Mouse (Mus musculus) adrenal gland, adult 18-20 months (tissue): ENCODE results near the gene 2210016F16Rik. TPM values are rescaled to one million over a fixed set of nuclear protein-coding genes. Genes with fewer than 3 reads are reported as not detected.
"Not testable (repeated sequence)": the region's sequence is repeated elsewhere in the genome, so short reads cannot be mapped to it uniquely, and the experiment has no call there.

Experiments
- DNase-seq, 2 experiments: peaks; one replicate each; pipeline ENCODE4 v3.0.0; 2021 to 2022; ENCODE audit warnings: low spot score in 2 of 2
- microRNA-seq, 2 experiments: library from miRNA; unstranded; fragments of <30 nt; microRNA quantifications; one replicate each; pipeline ENCODE4 v1.2.0; 2021; ENCODE audit warnings: borderline number of aligned reads in 2 of 2
- total RNA-seq, 2 experiments: library from RNA; stranded (reverse); gene quantifications; 1 replicate in 1 of 2; 2 replicates in 1 of 2; pipeline ENCODE4 v1.2.3; 2021

Gene 2210016F16Rik
- total RNA-seq, 2 experiments from 2014 or later, result 23.5 to 30.0 TPM

DNA sequence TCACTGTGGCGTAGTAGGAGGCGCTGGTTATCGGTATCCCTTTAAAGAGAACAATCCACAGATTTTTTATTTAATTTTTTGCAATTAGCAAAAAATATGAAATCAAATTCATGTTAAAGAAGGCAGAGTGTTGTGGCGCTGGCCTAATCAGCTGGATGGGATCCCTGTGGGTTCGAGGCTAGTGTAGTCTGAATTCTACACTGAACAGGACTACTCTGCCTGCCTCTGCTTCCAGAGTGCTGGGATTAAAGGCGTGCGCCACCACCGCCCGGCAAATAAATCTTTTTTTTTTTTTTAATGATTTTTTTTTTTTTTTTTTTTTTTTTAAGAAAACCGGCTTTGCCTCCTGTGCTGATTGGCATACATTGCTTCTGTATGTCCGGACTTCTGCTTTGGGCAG is 654 bp downstream of the 2210016F16Rik start:
- no peak for DNase-seq

DNA sequence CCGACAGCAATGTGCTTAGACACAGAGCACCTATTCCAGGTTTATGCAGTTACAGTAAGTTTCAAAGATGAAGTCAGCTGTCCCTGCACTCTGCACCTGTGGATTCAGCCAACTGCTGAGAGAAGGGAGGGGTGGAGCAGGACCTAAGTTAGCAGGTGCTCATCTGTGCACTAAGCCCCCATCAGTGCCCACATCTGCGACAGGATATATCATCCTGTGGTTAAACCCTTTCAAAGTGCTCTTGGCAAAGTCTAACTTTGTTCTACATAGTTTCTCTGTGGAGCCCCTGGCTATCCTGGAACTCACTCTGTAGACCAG is 11.9 kb downstream of the 2210016F16Rik start:
- DNase-seq, result no peak

DNA sequence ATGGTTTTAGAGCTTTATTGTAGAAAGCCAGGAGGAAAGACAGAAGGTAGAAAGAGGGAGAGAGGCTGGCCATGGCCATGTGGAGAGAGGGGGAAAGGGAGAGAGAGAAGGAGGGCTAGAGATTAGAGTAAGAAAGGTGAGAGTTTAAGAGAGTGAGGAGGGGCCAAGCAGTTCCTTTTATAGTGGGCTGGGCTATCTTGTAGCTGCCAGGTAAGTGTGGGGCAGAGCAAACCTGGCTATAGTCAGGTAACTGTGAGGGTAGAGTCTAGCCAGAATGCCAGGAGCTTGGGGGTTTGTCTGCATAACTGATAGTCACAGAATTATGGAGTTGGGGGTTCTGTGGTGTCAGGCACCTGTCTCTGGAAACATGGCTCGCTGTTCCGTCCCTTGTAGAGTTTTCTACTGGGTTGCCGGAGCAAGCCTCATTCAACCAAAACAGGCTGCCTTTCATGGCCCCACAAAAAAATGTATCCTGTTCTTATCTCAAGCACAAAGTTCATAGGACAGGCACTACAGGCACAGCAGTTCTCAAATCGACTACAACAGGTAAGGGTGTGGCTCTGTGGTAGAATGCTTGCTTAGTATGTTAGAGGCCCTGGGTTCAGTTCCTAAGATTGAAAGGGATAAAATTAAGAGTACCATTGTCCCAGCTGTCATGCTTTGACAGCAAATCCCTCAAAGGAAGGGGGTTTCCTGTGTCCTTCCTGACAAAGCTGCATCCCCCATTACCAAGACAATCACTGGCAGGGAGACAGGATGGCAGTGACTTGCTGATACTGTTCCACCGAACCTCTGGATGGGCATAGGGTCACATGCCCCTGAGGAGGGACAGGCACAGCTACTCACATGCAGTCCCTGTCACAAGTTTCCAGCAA is 12.5 kb downstream of the 2210016F16Rik start:
- DNase-seq, result no peak

DNA sequence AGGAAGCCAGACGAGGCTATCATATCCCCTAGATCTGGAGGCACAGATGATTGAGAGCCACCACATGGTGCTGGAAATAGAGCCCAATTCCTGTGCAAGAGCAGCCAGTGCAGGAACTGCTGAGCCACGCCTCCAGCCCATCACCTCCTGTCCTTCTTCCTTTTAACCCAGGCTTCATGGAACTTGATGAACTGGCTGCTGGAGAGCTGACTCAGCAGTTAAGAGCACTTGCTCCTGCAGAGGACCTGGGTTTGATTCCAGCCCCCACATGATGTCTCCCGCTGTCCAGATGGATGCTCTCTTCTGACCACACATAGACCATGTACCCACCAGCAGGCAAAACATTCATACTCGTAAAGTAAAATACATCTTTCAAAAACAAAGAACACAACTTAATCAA is 16.2 kb downstream of the 2210016F16Rik start:
- no peak for DNase-seq

DNA sequence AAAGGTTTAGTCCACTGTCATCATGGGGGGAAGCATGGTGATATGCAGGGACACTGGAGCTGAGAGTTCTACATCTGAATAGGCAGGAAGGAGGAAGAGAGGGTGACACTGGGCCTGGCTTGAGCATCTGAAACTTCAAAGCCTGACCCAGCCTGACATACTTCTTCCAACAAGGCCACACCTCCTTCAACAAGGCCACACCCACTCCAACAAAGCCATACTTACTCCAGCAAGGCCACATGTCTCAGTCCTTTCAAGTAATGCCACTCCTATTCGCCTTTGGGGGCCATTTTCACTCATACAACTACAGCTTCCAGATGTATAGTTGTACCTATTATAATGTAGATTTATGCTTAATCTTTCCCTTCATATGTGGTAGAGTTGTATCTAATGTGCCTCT is 17.4 kb downstream of the 2210016F16Rik start:
- no peak for DNase-seq

DNA sequence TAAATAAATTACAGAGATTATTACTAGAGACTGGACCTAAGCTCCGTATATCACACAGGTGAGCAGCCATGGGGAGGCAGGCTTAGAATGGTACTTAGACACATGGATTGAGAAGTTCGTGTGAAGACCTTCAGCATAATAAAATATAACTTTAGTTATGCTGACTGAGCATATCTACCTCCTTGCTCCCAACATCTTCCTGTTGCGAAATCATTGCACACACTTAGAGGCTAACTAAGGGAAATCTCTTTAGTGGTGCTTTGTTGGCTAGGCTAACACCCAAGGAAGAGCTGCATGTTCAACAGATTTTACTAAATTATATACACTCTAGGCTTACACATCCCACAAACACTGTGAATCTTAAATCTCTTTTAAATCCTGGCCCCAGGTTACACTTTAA is 18.7 kb downstream of the 2210016F16Rik start:
- no peak for DNase-seq

DNA sequence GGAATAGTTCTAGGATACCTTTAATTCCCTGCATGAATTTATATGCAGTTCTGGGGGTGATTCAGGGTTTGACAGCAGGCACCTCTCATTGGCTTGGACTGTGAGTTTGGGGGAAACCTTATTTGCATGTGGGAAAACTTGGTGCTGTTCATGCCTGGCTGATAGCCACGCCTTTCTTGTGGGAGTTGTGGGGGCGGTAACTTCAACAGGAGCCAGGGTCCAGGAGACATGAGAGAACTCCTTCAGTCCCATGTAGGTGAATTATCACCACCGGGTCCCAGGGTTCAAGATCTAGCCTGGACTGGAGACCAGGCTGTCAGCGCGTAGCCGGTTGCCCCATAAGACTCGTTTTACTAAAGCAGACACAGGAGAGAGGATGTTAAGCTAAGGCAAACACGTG is 19.8 kb downstream of the 2210016F16Rik start:
- not testable (repeated sequence) for DNase-seq

DNA sequence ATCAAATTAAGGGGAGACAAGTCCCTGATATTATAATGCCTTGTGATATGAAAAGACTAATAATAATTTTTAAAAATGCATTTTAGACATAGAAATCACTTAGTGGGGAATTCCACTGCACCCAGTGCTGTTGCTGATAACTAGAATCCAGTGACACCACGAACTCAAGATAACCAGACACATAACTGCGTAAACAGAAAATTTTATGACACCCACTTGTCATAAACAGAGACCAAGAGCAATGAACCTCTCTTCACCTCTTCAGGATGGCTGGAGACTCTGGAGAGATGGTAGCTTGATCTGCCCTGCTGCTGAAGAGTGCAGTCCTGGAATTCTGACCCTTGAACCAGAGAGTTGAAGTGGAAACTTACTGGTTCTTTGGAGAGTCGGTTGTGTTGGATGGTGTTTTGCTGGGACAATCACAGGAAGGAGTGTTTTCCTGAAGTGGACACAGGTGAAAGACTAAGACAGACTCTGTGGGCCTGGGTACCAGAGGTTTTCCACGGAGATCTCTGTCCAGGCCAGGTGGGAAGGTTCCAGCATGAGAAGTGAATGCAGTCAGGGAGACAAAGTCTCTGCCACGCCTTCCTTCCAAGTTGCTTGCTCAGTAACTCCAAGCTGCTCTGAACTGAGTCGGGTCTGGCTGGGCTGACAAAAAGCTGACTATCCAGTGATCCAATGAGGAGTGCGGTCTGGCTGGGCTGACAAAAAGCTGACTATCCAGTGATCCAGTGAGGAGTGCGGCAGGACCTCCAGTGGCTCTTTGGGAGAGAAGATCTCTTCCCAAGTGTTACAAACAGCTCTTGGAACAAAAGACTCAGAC is 20.5 kb downstream of the 2210016F16Rik start:
- DNase-seq, result no peak

DNA sequence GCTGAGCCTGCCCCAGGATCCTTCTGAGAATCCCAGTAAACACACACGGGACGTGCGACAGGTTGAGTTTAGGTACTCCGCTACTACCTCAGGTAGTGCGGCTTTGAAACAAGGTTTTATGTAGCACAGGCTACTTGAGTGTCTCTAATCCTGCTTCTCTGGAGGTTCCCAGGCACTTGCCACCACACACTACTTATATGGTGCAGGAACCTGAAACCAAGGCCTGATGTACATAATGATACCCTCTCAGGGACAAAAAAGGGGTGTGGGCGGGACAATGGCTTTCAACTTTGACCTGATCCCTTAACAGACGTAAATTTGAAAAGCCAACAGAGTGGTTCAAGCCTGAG is 25.7 kb downstream of the 2210016F16Rik start:
- no peak for DNase-seq

DNA sequence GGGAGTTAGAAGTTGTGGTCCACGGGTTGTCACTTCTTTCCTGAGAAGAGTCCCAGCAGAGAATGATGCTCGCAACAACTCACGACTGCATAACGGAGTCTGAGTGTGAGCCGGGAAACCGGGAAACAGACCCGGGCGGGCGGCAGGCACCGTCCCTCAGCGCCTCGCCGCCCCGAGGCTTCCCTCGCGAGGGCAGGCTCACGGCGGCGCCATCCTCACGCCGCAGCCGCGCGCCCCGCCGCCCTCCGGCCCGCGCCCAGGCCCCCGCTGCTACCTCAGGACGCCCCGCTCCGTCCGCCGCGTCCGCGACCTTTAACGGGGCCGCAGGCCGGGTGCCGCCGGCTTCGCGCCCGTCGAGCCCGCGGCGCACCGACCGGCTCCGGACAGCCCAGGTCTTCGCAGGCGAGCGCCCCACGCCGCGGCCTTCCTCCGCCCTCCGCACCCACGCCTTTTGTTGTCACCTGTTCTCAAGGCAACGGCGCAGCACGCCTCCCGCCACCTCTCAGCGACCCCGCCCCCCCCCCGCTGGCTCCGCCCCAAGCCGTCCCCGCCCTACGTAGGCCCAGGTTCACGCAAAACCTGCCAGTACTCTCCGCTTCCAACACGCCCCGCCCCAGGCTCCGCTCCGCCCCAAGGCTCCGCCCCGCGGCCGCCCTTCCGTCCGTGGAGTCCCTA is 26.3 kb downstream of the 2210016F16Rik start, which contains the start of gene Kif27:
Gene Kif27, minus strand, starts transcription at position 494 of the 675 bp plus-strand sequence.
- peak; percentile 75 to 80 for DNase-seq

DNA sequence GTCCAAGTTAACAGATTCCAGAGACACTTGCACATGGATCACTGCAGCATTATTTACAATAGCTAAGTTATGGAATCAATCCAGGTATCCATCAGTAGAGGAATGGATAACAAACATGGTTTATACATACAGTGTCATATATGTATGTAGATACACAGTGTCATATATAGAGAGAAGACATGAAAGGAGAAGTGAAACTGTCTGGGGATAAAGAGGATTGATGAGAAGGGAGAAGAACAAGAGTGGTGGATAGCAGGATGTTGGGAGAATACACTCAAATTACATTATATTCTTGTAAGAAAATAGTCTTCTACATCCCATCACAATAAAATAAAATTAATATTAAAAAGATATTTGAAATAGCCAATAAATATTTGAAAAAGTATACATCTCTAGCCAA is 32.0 kb downstream of the 2210016F16Rik start:
- no peak for DNase-seq

DNA sequence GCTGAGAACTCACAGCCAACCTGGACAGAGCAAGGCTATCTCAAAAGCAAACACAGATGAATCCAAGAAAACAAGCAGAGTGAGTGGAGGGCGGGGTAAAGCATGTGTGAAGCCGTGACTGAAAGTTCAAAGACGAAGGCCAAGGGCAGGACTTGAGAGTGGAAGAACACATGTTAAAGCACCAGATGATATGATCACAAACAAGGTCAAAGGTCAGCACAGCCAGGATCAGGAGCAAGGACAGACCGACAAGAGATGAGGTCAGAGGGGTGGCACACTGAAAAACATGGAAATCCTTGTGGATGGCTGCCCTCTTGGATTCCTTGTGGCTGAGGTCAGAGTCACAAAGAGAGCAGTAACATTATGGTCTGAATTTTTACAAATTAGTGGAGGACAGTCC is 34.4 kb downstream of the 2210016F16Rik start:
- DNase-seq, result no peak

DNA sequence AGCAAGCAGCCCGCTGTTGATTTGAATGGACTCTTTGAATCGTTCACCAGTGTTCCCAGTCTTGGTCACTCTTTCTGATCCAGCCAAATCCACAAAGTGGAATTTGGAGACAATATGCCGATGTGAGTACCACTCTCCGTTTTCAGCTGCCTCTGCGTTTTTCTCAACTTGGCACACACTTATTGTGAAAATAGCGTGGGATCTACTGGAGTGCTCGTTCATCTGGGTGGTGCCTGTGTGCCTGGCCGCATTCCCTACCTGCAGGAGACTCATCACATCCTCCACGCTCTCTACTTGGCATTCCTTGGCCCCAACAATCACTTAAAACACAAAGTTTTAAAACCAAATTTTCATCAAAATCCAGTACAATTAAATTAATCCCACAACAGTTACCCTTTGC is 40.5 kb downstream of the 2210016F16Rik start:
- no peak for DNase-seq

DNA sequence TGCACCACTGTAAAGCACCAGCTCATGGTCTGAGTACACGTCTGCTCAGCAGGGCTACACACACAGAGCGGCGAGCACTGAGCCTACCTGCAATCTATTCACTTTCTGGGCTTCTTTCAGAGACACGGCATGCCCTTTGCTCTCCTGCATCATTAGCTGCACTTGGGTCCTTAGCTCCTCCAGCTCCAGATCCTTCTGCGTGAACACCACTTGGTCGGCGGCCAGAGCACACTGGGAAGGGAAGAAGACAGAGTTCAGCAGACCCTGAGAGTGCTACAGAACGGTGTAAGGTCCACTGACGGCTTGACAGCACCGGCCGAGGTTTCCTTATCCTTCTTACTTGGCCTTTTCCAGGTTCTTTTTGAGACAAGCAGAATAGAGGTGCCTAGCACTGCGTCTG is 47.6 kb downstream of the 2210016F16Rik start:
- DNase-seq, result no peak

DNA sequence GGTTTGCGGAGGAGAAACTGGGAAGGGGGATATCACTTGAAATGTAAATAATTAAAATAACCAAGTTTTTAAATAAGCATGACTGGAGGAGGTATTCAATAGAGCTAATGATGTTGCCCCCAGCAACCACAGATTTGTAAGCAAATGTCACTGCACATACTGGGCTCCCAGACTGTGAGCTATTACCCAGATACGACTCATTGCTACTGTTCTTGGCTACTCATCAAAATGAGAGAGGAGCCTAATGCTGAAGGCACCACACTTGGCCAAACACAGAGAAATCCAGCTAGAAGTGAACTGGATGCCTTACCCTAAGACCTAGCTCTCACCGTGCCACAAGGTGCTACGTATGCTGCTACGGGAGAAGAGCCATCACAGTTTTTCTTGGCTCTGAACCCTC is 50.9 kb downstream of the 2210016F16Rik start:
- no peak for DNase-seq

Small RNA genes lying within 50 kb of the gene (microRNA-seq; reads per million reads assigned to microRNA genes)
- 182 to 309 reads per million in 2 experiments for gene Mir7-1

Other genes with a start within 250 kb of the 2210016F16Rik start
- gene Idnk, start 227.6 kb downstream of the 2210016F16Rik start, total RNA-seq, result 10 to 100 TPM; 59.7 to 65.5 TPM
- gene Ubqln1, start 169.6 kb downstream of the 2210016F16Rik start, total RNA-seq, result 100 to 1,000 TPM; 151 to 156 TPM
- gene Gkap1, start 109.5 kb downstream of the 2210016F16Rik start, total RNA-seq, result 10 to 100 TPM; 54.5 to 83.4 TPM
- under 1 TPM; 0.70 to 0.90 TPM for gene Kif27, start 26.1 kb downstream of the 2210016F16Rik start, total RNA-seq
- 10 to 100 TPM; 18.0 to 19.1 TPM for gene Rmi1, start 17.0 kb upstream of the 2210016F16Rik start, total RNA-seq
- 100 to 1,000 TPM; 806 to 881 TPM for gene Hnrnpk, start 18.1 kb upstream of the 2210016F16Rik start, total RNA-seq
- not detected for gene Slc28a3, start 225.7 kb upstream of the 2210016F16Rik start, total RNA-seq